Mouse (Mus musculus) megakaryocyte, adult 5-6 weeks (primary cell): ENCODE measurements around the gene Grhl1. TPM values are rescaled to one million over a fixed set of nuclear protein-coding genes. Genes with fewer than 3 reads are reported as not detected.
"Not testable (repeated sequence)": the region's sequence is repeated elsewhere in the genome, so short reads cannot be mapped to it uniquely, and the experiment has no call there.

Experiments used
- ATAC-seq: 2 replicates; pipeline ENCODE4 v1.8.0; 2016; ENCODE audit warnings: mild to moderate bottlenecking, inconsistent platforms; ENCODE audit not compliant: poor library complexity, severe bottlenecking
- total RNA-seq, 2 experiments: library from RNA; stranded (forward) in 1 of 2; stranded (reverse) in 1 of 2; fragments of 153-499, 151-499 nt in 1 of 2; fragments of 221-1000, 200-1000 nt in 1 of 2; gene quantifications; 2 replicates each; pipeline versions ENCODE4 v1.2.3 to v1.2.4; 2015 to 2017

Grhl1 gene
- total RNA-seq (2015) (0.22 and 0.52 TPM in 2 replicates), total RNA-seq (2017) (0.37 and 0.57 TPM in 2 replicates)

GRCm38 (mm10) chr12:24571523-24572392 lies at the start of gene Grhl1:
Grhl1 (plus strand) TSS chr12:24572283.
- peak; percentile 100 for ATAC-seq

GRCm38 (mm10) chr12:24525065-24525464 lies 47.0 kb upstream of the Grhl1 start:
- ATAC-seq = not testable (repeated sequence)

- ATAC-seq = peak; percentile 66
These were observed 35.7 kb upstream of the Grhl1 start for GRCm38 (mm10) chr12:24536390-24536789.

GRCm38 (mm10) chr12:24537201-24537600 lies 34.9 kb upstream of the Grhl1 start:
- ATAC-seq = no peak

GRCm38 (mm10) chr12:24537965-24538364 lies 34.1 kb upstream of the Grhl1 start:
- ATAC-seq = no peak

- no peak for ATAC-seq
These were observed 30.5 kb upstream of the Grhl1 start for GRCm38 (mm10) chr12:24541426-24542154.

GRCm38 (mm10) chr12:24547686-24548085 lies 24.4 kb upstream of the Grhl1 start:
- no peak for ATAC-seq

- no peak for ATAC-seq
These were observed 23.2 kb upstream of the Grhl1 start for GRCm38 (mm10) chr12:24548885-24549284.

- no peak for ATAC-seq
These were observed 19.6 kb upstream of the Grhl1 start for GRCm38 (mm10) chr12:24552531-24552930.

- no peak for ATAC-seq
These were observed 16.1 kb upstream of the Grhl1 start for GRCm38 (mm10) chr12:24555976-24556375.

- ATAC-seq = no peak
These were observed 8.6 kb upstream of the Grhl1 start for GRCm38 (mm10) chr12:24563395-24563960.

GRCm38 (mm10) chr12:24565311-24565710 lies 6.8 kb upstream of the Grhl1 start:
- no peak for ATAC-seq

- ATAC-seq = no peak
These were observed 4.5 kb upstream of the Grhl1 start for GRCm38 (mm10) chr12:24567606-24568005.

GRCm38 (mm10) chr12:24572421-24573274 lies 565 bp downstream of the Grhl1 start:
- peak; percentile 3; the same call in 1 of the 2 replicates for ATAC-seq

- no peak for ATAC-seq
These were observed 1.1 kb downstream of the Grhl1 start for GRCm38 (mm10) chr12:24573275-24573580.

GRCm38 (mm10) chr12:24574870-24575269 lies 2.8 kb downstream of the Grhl1 start:
- no peak for ATAC-seq

GRCm38 (mm10) chr12:24580452-24580851 lies 8.4 kb downstream of the Grhl1 start:
- no peak for ATAC-seq

GRCm38 (mm10) chr12:24580996-24581683 lies 9.1 kb downstream of the Grhl1 start:
- no peak for ATAC-seq

GRCm38 (mm10) chr12:24583653-24584052 lies 11.6 kb downstream of the Grhl1 start:
- ATAC-seq = no peak

- ATAC-seq = no peak
These were observed 12.8 kb downstream of the Grhl1 start for GRCm38 (mm10) chr12:24584835-24585234.
